Mouse (Mus musculus) heart, postnatal 0 days (tissue): ENCODE data around the gene Cluh.

Experiments
- CTCF ChIP-seq: IDR thresholded peaks from 2 replicates; pipeline ENCODE4 v1.5.1; 2016; ENCODE audit warnings: antibody characterized with exemption, control low read depth, low read depth
- EP300 ChIP-seq: IDR thresholded peaks from 2 replicates; pipeline ENCODE4 v1.6.1; 2016; ENCODE audit warnings: antibody characterized with exemption, low read depth

DNA sequence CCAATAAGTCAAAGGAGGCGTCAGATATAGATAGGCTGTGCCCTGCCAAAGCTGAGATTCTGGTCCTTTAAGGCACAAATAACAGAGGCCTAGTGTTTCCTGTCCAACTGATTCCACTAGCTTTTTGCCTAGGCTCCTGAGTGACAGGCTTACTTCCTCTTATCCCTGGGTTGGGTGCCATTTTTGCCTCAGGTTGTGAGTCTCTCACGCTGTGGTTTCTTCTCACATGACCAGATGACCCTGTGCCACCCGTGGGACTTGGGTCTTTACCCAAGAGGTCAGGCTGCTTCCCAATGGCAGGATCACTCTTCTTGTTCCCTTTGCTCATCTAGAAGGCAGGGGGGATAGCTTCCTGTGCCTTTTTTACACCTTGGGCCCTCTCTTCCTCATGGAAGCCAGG lies 15.0 kb downstream of the Cluh start:
- no peak for TF ChIP-seq CTCF
- TF ChIP-seq EP300: no peak
